Mouse (Mus musculus) adrenal gland, adult (tissue): ENCODE data around the gene Spata31d1c.

ENCODE experiments used
- DNase-seq, 2 experiments: peaks; one replicate each; pipeline ENCODE4 v3.0.0; 2022 to 2023; ENCODE audit warnings: low spot score in 1 of 2; ENCODE audit not compliant: inconsistent age in 2 of 2

The Spata31d1c gene

GRCm38 (mm10) chr13:65032758-65033157 lies at the start of gene Spata31d1c:
Spata31d1c (plus strand) TSS chr13:65033058.
- DNase-seq: no peak

DNA sequence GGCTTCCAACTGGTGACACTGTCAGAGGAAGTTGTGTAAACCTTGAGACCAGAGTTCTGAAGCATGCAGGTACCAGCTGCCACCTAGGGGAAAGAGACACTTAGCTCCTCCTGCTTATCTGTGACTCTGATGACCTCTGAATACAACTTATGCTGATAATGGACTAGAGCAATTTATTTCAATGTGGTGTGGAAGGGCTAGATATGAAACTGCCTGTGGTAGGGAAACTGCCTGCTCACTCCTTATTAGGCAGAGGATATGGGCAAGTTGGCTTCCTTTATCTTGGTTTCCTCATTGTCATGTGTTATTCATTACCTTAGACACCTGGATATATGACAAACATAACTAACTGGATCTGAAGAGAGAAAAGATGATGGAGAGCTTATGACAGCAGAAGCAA lies 44.0 kb upstream of the Spata31d1c start:
- DNase-seq: no peak

DNA sequence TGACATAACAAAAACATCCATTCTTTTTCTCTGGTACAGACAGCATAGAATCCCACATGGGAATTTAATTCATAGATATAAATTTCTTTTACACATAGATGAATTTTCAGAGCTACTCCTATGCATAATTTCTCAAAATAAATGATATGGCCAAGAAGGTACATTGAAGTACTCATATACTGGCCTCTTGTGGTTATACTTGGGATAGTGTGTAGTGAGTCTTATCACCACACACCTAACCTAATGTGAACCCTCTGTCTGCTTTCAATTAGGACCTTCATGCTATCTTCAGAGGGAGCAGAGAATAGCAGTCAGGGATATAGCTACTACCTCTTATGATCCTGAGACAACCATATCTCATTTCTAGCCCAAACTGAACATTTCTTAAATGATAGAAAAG lies 27.4 kb upstream of the Spata31d1c start:
- DNase-seq: no peak

GRCm38 (mm10) chr13:65006760-65007159 lies 26.1 kb upstream of the Spata31d1c start:
- no peak for DNase-seq

DNA sequence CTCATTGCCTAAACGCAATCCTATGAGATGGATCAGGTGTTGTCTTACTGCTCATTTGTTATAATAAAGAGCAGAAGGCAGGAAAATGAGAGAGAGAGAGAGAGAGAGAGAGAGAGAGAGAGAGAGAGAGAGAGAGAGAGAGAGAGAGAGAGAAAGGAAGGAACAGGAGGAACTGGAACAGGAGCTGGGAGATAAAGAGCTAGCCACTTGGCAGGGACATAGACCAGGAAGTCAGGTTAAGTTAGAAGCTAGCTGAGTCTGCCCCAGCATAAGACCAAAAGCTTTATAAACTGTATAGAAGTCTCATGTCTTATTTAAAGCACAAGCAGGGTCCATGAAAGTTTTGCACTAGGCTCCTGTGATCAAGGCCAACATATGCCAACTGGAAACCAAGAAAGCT lies 24.9 kb upstream of the Spata31d1c start:
- DNase-seq: no peak

DNA sequence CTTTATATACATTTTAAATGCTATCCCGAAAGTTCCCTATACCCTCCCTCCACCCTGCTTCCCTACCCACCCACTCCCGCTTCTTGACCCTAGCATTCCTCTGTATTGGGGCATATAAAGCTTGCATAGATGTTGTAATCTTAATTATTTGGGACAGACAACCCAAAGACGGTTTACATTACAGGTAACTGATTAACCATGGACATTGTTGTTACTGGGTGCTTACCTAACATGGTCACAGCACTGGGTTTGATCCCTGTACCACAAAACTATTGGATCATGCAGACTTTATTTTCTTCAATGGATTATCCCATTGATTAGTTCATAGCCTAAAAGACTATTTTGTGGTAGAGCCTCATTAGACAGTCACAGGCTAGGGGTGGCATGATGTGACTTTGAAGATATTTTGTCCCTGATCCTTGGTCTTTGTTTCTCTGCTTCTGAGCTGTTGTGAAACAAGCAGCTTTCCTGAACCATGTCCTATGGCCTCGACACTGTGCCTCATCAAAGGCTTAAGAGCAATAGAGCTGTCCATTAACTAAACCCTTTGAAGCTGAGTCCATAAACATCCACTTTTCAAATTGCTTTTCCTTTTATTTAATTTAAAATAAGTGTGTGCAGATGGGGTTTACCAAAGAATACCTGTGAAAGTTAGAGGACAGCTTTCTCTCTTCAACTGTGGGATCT lies 21.7 kb upstream of the Spata31d1c start:
- DNase-seq: no peak

- peak in 1 of 2 experiments; percentile 31 for DNase-seq
Measured at GRCm38 (mm10) chr13:65035057-65035456, 2.2 kb downstream of the Spata31d1c start.

- no peak for DNase-seq
Measured at GRCm38 (mm10) chr13:65052660-65053059, 19.8 kb downstream of the Spata31d1c start, which contains the start of gene Prss47. Prss47 (minus strand) TSS chr13:65052760.

DNA sequence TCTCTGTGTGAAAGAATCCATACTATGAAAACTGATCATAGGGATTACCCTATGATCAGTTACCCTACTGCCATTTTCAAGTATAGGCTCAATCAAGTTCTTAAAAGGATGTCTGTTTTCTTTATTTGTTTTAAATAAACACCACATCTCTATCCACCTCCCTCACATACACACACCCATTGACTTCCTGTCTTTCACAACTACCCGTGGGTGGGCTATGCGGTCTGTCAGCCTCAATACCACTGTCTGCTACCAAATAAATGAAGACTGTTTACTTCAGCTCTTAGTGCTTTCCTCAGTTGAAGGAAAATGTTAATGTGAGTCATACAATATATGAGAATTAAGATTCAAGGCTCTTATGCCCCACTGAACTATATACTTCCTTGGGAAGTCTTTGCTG lies 37.1 kb downstream of the Spata31d1c start:
- DNase-seq: no peak
